Mouse (Mus musculus) lung, postnatal 0 days (tissue): Measurements from ENCODE around the gene Slc16a7. TPM values are rescaled to one million over a fixed set of nuclear protein-coding genes. Genes with fewer than 3 reads are reported as not detected.

Source experiments
- ATAC-seq: fragments of 200-750 bp; cut with Nextera tagmentation; 2 replicates; pipeline ENCODE4 v1.8.0; 2017; ENCODE audit warnings: moderate library complexity
- DNase-seq: peaks from one replicate; pipeline ENCODE4 v3.0.0-alpha.2; 2016; ENCODE audit warnings: low spot score
- H3K27ac ChIP-seq: fragments of 300-500 bp; sonication (generic); 2 replicates; pipeline ENCODE4 v1.5.1; 2014; ENCODE audit warnings: antibody characterized with exemption, mild to moderate bottlenecking, low read length, mixed read lengths
- H3K27me3 ChIP-seq: fragments of 300-500 bp; sonication (generic); replicated peaks from 2 replicates; pipeline ENCODE4 v1.6.1; 2014; ENCODE audit warnings: low read length, mixed read lengths; ENCODE audit not compliant: insufficient read depth
- H3K36me3 ChIP-seq: fragments of 300-500 bp; sonication (generic); 2 replicates; pipeline ENCODE4 v1.6.1; 2014; ENCODE audit warnings: low read length, mixed read lengths; ENCODE audit not compliant: insufficient read depth
- H3K4me1 ChIP-seq: fragments of 300-500 bp; sonication (generic); 2 replicates; pipeline ENCODE4 v1.6.1; 2014; ENCODE audit warnings: antibody characterized with exemption, low read depth, low read length, mixed read lengths; ENCODE audit not compliant: insufficient read depth
- H3K4me2 ChIP-seq: fragments of 300-500 bp; sonication (generic); replicated peaks from 2 replicates; pipeline ENCODE4 v1.6.1; 2014; ENCODE audit warnings: low read depth, mild to moderate bottlenecking, low read length, moderate library complexity, mixed read lengths
- H3K4me3 ChIP-seq: fragments of 300-500 bp; sonication (generic); 2 replicates; pipeline ENCODE4 v1.5.1; 2014; ENCODE audit warnings: low read depth, low read length
- H3K9ac ChIP-seq: fragments of 300-500 bp; sonication (generic); replicated peaks from 2 replicates; pipeline ENCODE4 v1.6.1; 2014; ENCODE audit warnings: low read depth, mild to moderate bottlenecking
- H3K9me3 ChIP-seq: fragments of 300-500 bp; sonication (generic); 2 replicates; pipeline ENCODE4 v1.6.1; 2016; ENCODE audit warnings: low read length, mixed read lengths
- CTCF ChIP-seq: IDR thresholded peaks from 2 replicates; pipeline ENCODE4 v1.5.1; 2016; ENCODE audit warnings: antibody characterized with exemption, mild to moderate bottlenecking
- EP300 ChIP-seq: IDR thresholded peaks from 2 replicates; pipeline ENCODE4 v1.6.1; 2016; ENCODE audit warnings: antibody characterized with exemption, mild to moderate bottlenecking, control low read depth
- WGBS: fragments of 180-500 bp; shearing (Covaris S2); extraction: QIAGEN DNeasy Blood & Tissue Kit; methylation state at CpG from one replicate; pipeline ENCODE4 v1.1.7; 2014; 5-methylcytosine and 5-hydroxymethylcytosine counted together
- polyA plus RNA-seq: library from polyadenylated mRNA; unstranded; fragments of >200 nt; fragmentation: Nextera tagmentation; extraction: Ambion mirVana; gene quantifications from 2 replicates; pipeline ENCODE4 v1.2.1, GENCODE M21; 2015

Slc16a7 gene
- polyA plus RNA-seq, 1 experiment from 2014 or later, result 6.1 TPM

DNA sequence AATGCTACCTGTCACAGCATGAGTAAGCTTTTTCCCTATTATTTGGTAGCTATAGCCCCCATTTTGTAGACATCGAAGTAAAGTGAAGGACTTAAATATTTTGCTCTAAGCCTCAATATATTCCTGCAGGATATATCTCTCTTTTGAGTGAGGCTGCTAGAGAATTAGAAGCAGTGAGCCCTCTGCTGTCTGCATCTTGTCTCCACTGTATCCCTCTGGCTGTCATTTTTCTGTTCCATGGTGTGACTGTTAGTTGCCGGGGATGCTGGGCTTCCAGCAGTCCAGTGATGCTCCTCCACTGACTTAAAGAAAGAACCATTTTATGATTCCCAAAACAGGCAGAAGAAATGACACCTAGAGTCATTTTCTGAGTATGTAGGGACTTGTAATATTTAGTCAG is 78.4 kb downstream of the Slc16a7 start:
- Histone ChIP-seq H3K4me2 (no peak overlapping the region), H3K4me1 (no peaks in the 10 kb centered on the region), H3K27ac (no peak overlapping the region), H3K9me3 (no peaks in the 10 kb centered on the region), H3K27me3 (no peaks in the 10 kb centered on the region), H3K4me3 (no peak overlapping the region), H3K9ac (no peak overlapping the region), H3K36me3 (no peaks in the 10 kb centered on the region)
- DNase-seq, result no peak
- ATAC-seq, result no peak
- no peak for TF ChIP-seq CTCF
- no peak for TF ChIP-seq EP300
- WGBS, result 91% methylated on average over 2 of the region's 2 CpGs

DNA sequence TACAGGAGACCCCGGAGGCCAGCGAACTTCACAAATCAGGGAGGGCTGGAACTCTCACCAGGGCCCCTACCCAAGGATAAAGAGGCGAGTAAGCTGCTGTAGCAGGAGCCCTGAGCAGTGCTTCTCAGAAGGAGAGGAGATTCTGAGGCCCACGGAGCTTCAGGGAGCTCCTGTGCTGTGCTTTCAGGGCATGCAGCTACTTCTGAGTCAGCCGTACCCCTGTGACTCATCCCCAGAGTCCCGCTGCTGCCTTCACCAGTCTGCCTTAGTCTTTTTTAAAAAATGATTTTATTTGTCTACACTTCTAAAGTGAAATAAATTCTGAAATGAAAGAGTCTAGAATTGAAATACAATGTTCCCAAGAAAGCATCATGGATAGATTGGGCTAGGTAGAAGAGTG is 91.2 kb downstream of the Slc16a7 start:
- no peak for TF ChIP-seq EP300
- no peak for TF ChIP-seq CTCF
- no peaks in the 10 kb centered on the region for H3K27me3 ChIP-seq
- H3K4me3 ChIP-seq, result no peak overlapping the region
- no peaks in the 10 kb centered on the region for H3K4me1 ChIP-seq
- no peaks in the 10 kb centered on the region for H3K36me3 ChIP-seq
- no peak overlapping the region for H3K4me2 ChIP-seq
- ATAC-seq (no peak), DNase-seq (no peak)
- no peak overlapping the region for H3K9ac ChIP-seq
- 63% methylated on average over 6 of the region's 6 CpGs for WGBS
- H3K27ac ChIP-seq, result no peak overlapping the region
- no peaks in the 10 kb centered on the region for H3K9me3 ChIP-seq

DNA sequence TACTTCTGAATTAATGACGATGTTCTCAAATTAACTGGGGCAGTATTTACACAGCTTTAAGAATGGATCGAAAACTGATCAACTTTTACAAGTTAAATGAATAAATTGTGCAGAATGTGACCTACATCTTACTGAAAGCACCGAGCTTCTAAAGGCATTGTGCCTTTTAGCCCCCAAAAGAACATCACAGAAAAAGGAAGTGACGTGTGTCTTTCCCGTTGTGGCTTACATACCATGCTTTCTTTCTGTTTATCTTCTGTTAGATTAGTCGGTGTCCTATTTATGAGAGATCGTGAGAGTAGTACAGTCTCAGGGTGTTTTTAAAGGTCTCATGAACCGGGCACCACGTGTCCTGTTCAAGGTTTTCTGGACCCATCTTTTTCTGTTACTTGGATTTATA is 98.9 kb downstream of the Slc16a7 start:
- DNase-seq, result no peak
- no peak overlapping the region for H3K4me3 ChIP-seq
- H3K4me2 ChIP-seq, result no peak overlapping the region
- H3K9me3 ChIP-seq, result no peaks in the 10 kb centered on the region
- TF ChIP-seq CTCF (no peak), EP300 (no peak)
- WGBS, result 63% methylated on average over 9 of the region's 9 CpGs
- no peak overlapping the region for H3K9ac ChIP-seq
- H3K36me3 ChIP-seq, result no peaks in the 10 kb centered on the region
- H3K4me1 ChIP-seq, result no peaks in the 10 kb centered on the region
- no peak for ATAC-seq
- no peaks in the 10 kb centered on the region for H3K27me3 ChIP-seq
- H3K27ac ChIP-seq, result no peak overlapping the region

- 88% methylated on average over 6 of the region's 6 CpGs for WGBS
- no peak for ATAC-seq
Observed at GRCm38 (mm10) chr10:125288560-125288959, 100.7 kb downstream of the Slc16a7 start.

DNA sequence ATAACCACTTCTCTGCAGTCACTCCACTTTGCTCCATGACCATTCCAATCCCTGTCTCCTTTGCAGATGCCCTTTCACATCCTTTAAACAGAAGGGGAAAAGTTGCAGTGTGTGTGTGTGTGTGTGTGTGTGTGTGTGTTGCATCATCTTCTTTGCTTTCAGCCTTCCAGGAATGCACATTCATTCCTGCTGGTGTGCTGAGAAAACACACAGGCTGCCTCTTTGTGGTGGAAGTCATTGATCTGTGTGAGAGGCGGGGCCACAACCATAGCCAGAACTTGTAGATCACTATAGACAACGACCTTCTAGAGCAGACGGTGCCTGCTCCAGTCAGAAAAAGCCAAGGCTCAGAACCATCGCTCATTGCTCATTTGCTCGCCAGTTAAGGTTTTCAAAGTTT is 103.9 kb downstream of the Slc16a7 start:
- no peak overlapping the region for H3K9ac ChIP-seq
- H3K27me3 ChIP-seq, result no peaks in the 10 kb centered on the region
- H3K27ac ChIP-seq, result no peak overlapping the region
- 73% methylated on average over 5 of the region's 5 CpGs for WGBS
- H3K9me3 ChIP-seq, result no peaks in the 10 kb centered on the region
- DNase-seq, result no peak
- no peak overlapping the region for H3K4me3 ChIP-seq
- no peak for ATAC-seq
- no peaks in the 10 kb centered on the region for H3K36me3 ChIP-seq
- TF ChIP-seq EP300 (no peak), CTCF (no peak)
- H3K4me2 ChIP-seq, result no peak overlapping the region
- H3K4me1 ChIP-seq, result no peaks in the 10 kb centered on the region

More at GRCm38 (mm10) chr10:125288560-125288959, 100.7 kb downstream of the Slc16a7 start:
- Histone ChIP-seq H3K27me3 (no peaks in the 10 kb centered on the region), H3K4me1 (no peaks in the 10 kb centered on the region), H3K4me3 (no peak overlapping the region), H3K27ac (no peak overlapping the region), H3K9me3 (no peaks in the 10 kb centered on the region), H3K36me3 (no peaks in the 10 kb centered on the region), H3K4me2 (no peak overlapping the region), H3K9ac (no peak overlapping the region)
- DNase-seq, result no peak
- TF ChIP-seq EP300 (no peak), CTCF (no peak)

GRCm38 (mm10) chr10:125275149-125275848 is 114.0 kb downstream of the Slc16a7 start:
- no peak for ATAC-seq
- no peak overlapping the region for H3K9ac ChIP-seq
- H3K27ac ChIP-seq, result no peak overlapping the region
- no peak overlapping the region for H3K4me2 ChIP-seq
- no peak overlapping the region for H3K4me3 ChIP-seq
- H3K9me3 ChIP-seq, result no peaks in the 10 kb centered on the region
- DNase-seq, result no peak
- 75% methylated on average over 12 of the region's 12 CpGs for WGBS
- TF ChIP-seq EP300, result no peak
- TF ChIP-seq CTCF, result no peak
- H3K27me3 ChIP-seq, result no peaks in the 10 kb centered on the region
- no peaks in the 10 kb centered on the region for H3K36me3 ChIP-seq
- H3K4me1 ChIP-seq, result 0 out of 2 replicates have a peak, but pooled peaks cover 6% of the 10 kb centered on the region
